Mouse (Mus musculus) liver, embryonic 15.5 days (tissue): ENCODE data around the gene Tmco1. TPM values are rescaled to one million over a fixed set of nuclear protein-coding genes. Genes with fewer than 3 reads are reported as not detected.
A peak's percentile ranks its signal among the peaks of the same experiment; 100 is the strongest.

Experiments
- ATAC-seq: fragments of 200-750 bp; cut with Nextera tagmentation; 2 replicates; pipeline ENCODE4 v1.8.0; 2017; ENCODE audit warnings: moderate number of reproducible peaks, mild to moderate bottlenecking, moderate library complexity; ENCODE audit not compliant: insufficient read depth
- H3K27ac ChIP-seq: fragments of 300-500 bp; sonication (generic); replicated peaks from 2 replicates; pipeline ENCODE4 v1.5.1; 2015; ENCODE audit warnings: mild to moderate bottlenecking, inconsistent platforms
- H3K27me3 ChIP-seq: fragments of 300-500 bp; sonication (generic); 2 replicates; pipeline ENCODE4 v1.6.1; 2015; ENCODE audit warnings: mild to moderate bottlenecking, inconsistent platforms
- H3K36me3 ChIP-seq: fragments of 300-500 bp; sonication (generic); replicated peaks from 2 replicates; pipeline ENCODE4 v1.6.1; 2015; ENCODE audit warnings: moderate library complexity, mild to moderate bottlenecking, inconsistent platforms
- H3K4me1 ChIP-seq: fragments of 300-500 bp; sonication (generic); replicated peaks from 2 replicates; pipeline ENCODE4 v1.6.1; 2015; ENCODE audit warnings: inconsistent platforms
- H3K4me2 ChIP-seq: fragments of 300-500 bp; sonication (generic); 2 replicates; pipeline ENCODE4 v1.6.1; 2015; ENCODE audit warnings: moderate library complexity, mild to moderate bottlenecking, inconsistent platforms
- H3K4me3 ChIP-seq: fragments of 300-500 bp; sonication (generic); replicated peaks from 2 replicates; pipeline ENCODE4 v1.5.1; 2015; ENCODE audit warnings: mild to moderate bottlenecking, inconsistent platforms
- H3K9ac ChIP-seq: fragments of 300-500 bp; sonication (generic); 2 replicates; pipeline ENCODE4 v1.6.1; 2015; ENCODE audit warnings: moderate library complexity, mild to moderate bottlenecking, inconsistent platforms
- H3K9me3 ChIP-seq: fragments of 300-500 bp; sonication (generic); replicated peaks from 2 replicates; pipeline ENCODE4 v1.6.1; 2016; ENCODE audit warnings: inconsistent platforms
- WGBS: fragments of 180-500 bp; shearing (Covaris S2); methylation state at CpG from one replicate; pipeline ENCODE4 v1.1.7; 2015; ENCODE audit warnings: mixed read lengths; ENCODE audit not compliant: insufficient replicate concordance; 5-methylcytosine and 5-hydroxymethylcytosine counted together
- polyA plus RNA-seq: library from polyadenylated mRNA; unstranded; fragments of >200 nt; fragmentation: Nextera tagmentation; extraction: Ambion mirVana; gene quantifications from 2 replicates; pipeline ENCODE4 v1.2.1, GENCODE M21; 2015

Gene Tmco1
- polyA plus RNA-seq, 1 experiment from 2014 or later, result 55.0 TPM

- no peaks in the 10 kb centered on the region for H3K36me3 ChIP-seq
- no peak overlapping the region for H3K9ac ChIP-seq
- H3K4me3 ChIP-seq, result no peak overlapping the region
- 61% methylated on average over 2 of the region's 2 CpGs for WGBS
- ATAC-seq, result no peak
- H3K4me1 ChIP-seq, result no peaks in the 10 kb centered on the region
- H3K9me3 ChIP-seq, result no peaks in the 10 kb centered on the region
- no peak overlapping the region for H3K27ac ChIP-seq
- H3K27me3 ChIP-seq, result peaks cover 9% of the 10 kb centered on the region
- H3K4me2 ChIP-seq, result no peak overlapping the region
Measured at GRCm38 (mm10) chr1:167300122-167300521, 8.1 kb upstream of the Tmco1 start.

GRCm38 (mm10) chr1:167305501-167306137 lies 2.6 kb upstream of the Tmco1 start:
- no peak for ATAC-seq
- no peak overlapping the region for H3K9ac ChIP-seq
- peaks cover 10% of the 10 kb centered on the region; the same call in 1 of the 2 replicates for H3K36me3 ChIP-seq
- no peak overlapping the region for H3K4me2 ChIP-seq
- H3K27me3 ChIP-seq, result peaks cover 9% of the 10 kb centered on the region
- H3K4me3 ChIP-seq, result no peak overlapping the region
- H3K27ac ChIP-seq, result no peak overlapping the region
- H3K9me3 ChIP-seq, result no peaks in the 10 kb centered on the region
- 50% methylated on average over 7 of the region's 7 CpGs for WGBS
- peaks cover 39% of the 10 kb centered on the region for H3K4me1 ChIP-seq

- Histone ChIP-seq H3K27me3 (peaks cover 9% of the 10 kb centered on the region), H3K9me3 (no peaks in the 10 kb centered on the region), H3K9ac (no peak overlapping the region), H3K4me1 (peaks cover 41% of the 10 kb centered on the region), H3K27ac (0 out of 2 replicates have a peak overlapping the region, but pooled peaks have one; percentile 51), H3K4me3 (peak overlapping the region; percentile 95), H3K36me3 (peaks cover 16% of the 10 kb centered on the region), H3K4me2 (peak overlapping the region; percentile 83)
- WGBS, result 41% methylated on average over 5 of the region's 5 CpGs
- ATAC-seq, result no peak
Measured at GRCm38 (mm10) chr1:167306451-167307240, 1.5 kb upstream of the Tmco1 start.

- 20% methylated on average over 11 of the region's 11 CpGs for WGBS
- Histone ChIP-seq H3K4me1 (peaks cover 45% of the 10 kb centered on the region), H3K4me3 (peak overlapping the region; percentile 95), H3K36me3 (peaks cover 26% of the 10 kb centered on the region), H3K27me3 (peaks cover 9% of the 10 kb centered on the region), H3K4me2 (peak overlapping the region; percentile 83), H3K9me3 (no peaks in the 10 kb centered on the region), H3K27ac (peak overlapping the region; percentile 92), H3K9ac (peak overlapping the region; percentile 98)
- no peak for ATAC-seq
Measured at GRCm38 (mm10) chr1:167307674-167308073, 504 bp upstream of the Tmco1 start.

GRCm38 (mm10) chr1:167312367-167312766 lies 4.2 kb downstream of the Tmco1 start:
- peaks cover 31% of the 10 kb centered on the region for H3K4me1 ChIP-seq
- no peak overlapping the region for H3K4me3 ChIP-seq
- no peaks in the 10 kb centered on the region for H3K9me3 ChIP-seq
- no peak overlapping the region for H3K4me2 ChIP-seq
- peaks cover 53% of the 10 kb centered on the region for H3K36me3 ChIP-seq
- H3K27ac ChIP-seq, result no peak overlapping the region
- H3K9ac ChIP-seq, result no peak overlapping the region
- no peak for ATAC-seq
- no peaks in the 10 kb centered on the region for H3K27me3 ChIP-seq

GRCm38 (mm10) chr1:167313220-167313619 lies 5.0 kb downstream of the Tmco1 start:
- WGBS, result 65% methylated on average over 4 of the region's 4 CpGs
- no peak overlapping the region for H3K9ac ChIP-seq
- H3K4me1 ChIP-seq, result peaks cover 27% of the 10 kb centered on the region
- ATAC-seq, result no peak
- no peak overlapping the region for H3K27ac ChIP-seq
- H3K4me2 ChIP-seq, result no peak overlapping the region
- peaks cover 59% of the 10 kb centered on the region for H3K36me3 ChIP-seq
- H3K4me3 ChIP-seq, result no peak overlapping the region
- H3K9me3 ChIP-seq, result no peaks in the 10 kb centered on the region
- no peaks in the 10 kb centered on the region for H3K27me3 ChIP-seq

- Histone ChIP-seq H3K9ac (no peak overlapping the region), H3K4me2 (no peak overlapping the region), H3K36me3 (peaks cover 80% of the 10 kb centered on the region), H3K27ac (no peak overlapping the region), H3K4me3 (no peak overlapping the region), H3K4me1 (no peaks in the 10 kb centered on the region), H3K9me3 (no peaks in the 10 kb centered on the region), H3K27me3 (no peaks in the 10 kb centered on the region)
- WGBS, result 87% methylated on average over 6 of the region's 6 CpGs
- no peak for ATAC-seq
Measured at GRCm38 (mm10) chr1:167321691-167322090, 13.5 kb downstream of the Tmco1 start.

GRCm38 (mm10) chr1:167328776-167329175 lies 20.6 kb downstream of the Tmco1 start:
- 83% methylated on average over 6 of the region's 6 CpGs for WGBS
- no peak for ATAC-seq
- Histone ChIP-seq H3K27me3 (no peaks in the 10 kb centered on the region), H3K4me3 (no peak overlapping the region), H3K36me3 (peaks cover 70% of the 10 kb centered on the region), H3K4me1 (no peaks in the 10 kb centered on the region), H3K4me2 (no peak overlapping the region), H3K27ac (no peak overlapping the region), H3K9me3 (no peaks in the 10 kb centered on the region), H3K9ac (no peak overlapping the region)

- Histone ChIP-seq H3K9ac (no peak overlapping the region), H3K9me3 (no peaks in the 10 kb centered on the region), H3K27me3 (no peaks in the 10 kb centered on the region), H3K4me3 (no peak overlapping the region), H3K36me3 (peaks cover 59% of the 10 kb centered on the region), H3K27ac (no peak overlapping the region), H3K4me1 (no peaks in the 10 kb centered on the region), H3K4me2 (no peak overlapping the region)
- ATAC-seq, result no peak
- 62% methylated on average over 8 of the region's 8 CpGs for WGBS
Measured at GRCm38 (mm10) chr1:167331106-167331505, 22.9 kb downstream of the Tmco1 start.

GRCm38 (mm10) chr1:167336398-167336797 lies 28.2 kb downstream of the Tmco1 start:
- Histone ChIP-seq H3K4me1 (peaks cover 28% of the 10 kb centered on the region), H3K27ac (no peak overlapping the region), H3K4me3 (no peak overlapping the region), H3K9ac (no peak overlapping the region), H3K9me3 (no peaks in the 10 kb centered on the region), H3K4me2 (no peak overlapping the region), H3K36me3 (peaks cover 18% of the 10 kb centered on the region), H3K27me3 (no peaks in the 10 kb centered on the region)
- WGBS, result 60% methylated on average over 3 of the region's 3 CpGs
- no peak for ATAC-seq

GRCm38 (mm10) chr1:167337463-167338095 lies 29.4 kb downstream of the Tmco1 start:
- no peak overlapping the region for H3K4me2 ChIP-seq
- H3K27me3 ChIP-seq, result no peaks in the 10 kb centered on the region
- H3K9me3 ChIP-seq, result no peaks in the 10 kb centered on the region
- H3K9ac ChIP-seq, result no peak overlapping the region
- 12% methylated on average over 12 of the region's 12 CpGs for WGBS
- H3K36me3 ChIP-seq, result peaks cover 7% of the 10 kb centered on the region
- no peak for ATAC-seq
- peaks cover 34% of the 10 kb centered on the region for H3K4me1 ChIP-seq
- H3K4me3 ChIP-seq, result no peak overlapping the region
- H3K27ac ChIP-seq, result no peak overlapping the region
